Mouse (Mus musculus): ENCODE results near the gene Atat1. TPM values are rescaled to one million over a fixed set of nuclear protein-coding genes. Genes with fewer than 3 reads are reported as not detected.

Gene Atat1
- polyA plus RNA-seq, 1 experiment from 2014 or later, result 131 TPM

DNA sequence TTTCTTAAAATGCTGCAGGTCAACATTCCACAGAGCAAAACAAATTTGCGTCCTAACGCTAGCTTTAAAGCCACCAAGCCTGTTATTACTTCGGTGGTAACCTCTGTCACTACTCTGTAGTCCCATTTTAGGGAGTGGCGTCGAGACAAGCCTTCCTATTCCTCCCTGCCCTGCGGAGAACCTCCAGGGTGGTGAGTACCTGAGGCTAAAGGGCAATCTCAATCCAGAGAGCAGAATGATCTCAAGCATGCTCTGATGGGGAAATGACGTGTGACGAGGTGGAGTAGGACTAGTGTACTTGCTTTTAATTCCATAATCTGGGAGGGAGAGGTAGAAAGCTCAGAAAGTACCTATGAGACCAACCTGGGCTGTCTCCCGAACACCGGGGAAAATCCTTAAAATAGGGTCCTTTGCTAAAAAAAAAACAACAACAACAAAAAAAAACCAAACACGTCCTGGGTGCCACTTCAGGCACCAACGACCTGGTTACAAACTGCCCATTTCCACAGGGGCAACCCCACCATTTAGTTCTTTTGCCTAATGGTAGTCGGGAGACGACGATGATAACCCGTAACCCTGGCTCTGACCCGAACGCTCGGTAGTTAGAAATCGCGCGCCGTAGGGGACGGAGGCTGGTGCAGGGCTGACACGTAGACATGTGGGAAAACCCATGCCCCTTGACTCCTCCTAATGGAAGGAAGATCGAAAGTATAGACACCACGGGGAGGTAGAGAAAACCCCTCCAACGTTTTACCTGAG, 5.8 kb upstream of the Atat1 start:
- no peaks in the 10 kb centered on the region for H3K27me3 ChIP-seq (ENCODE audit: low read depth, poor library complexity, severe bottlenecking)
- peak overlapping the region; percentile 96 for H3K27ac ChIP-seq
- H3K9me3 ChIP-seq (replicated peaks), result no peaks in the 10 kb centered on the region
- no peak for DNase-seq (ENCODE audit: low spot score)
- H3K4me3 ChIP-seq, result peak overlapping the region; percentile 79
- 2% methylated on average over 28 of the region's 28 CpGs for WGBS
- peaks cover 59% of the 10 kb centered on the region for H3K36me3 ChIP-seq
- H3K4me1 ChIP-seq, result peaks cover 20% of the 10 kb centered on the region

DNA sequence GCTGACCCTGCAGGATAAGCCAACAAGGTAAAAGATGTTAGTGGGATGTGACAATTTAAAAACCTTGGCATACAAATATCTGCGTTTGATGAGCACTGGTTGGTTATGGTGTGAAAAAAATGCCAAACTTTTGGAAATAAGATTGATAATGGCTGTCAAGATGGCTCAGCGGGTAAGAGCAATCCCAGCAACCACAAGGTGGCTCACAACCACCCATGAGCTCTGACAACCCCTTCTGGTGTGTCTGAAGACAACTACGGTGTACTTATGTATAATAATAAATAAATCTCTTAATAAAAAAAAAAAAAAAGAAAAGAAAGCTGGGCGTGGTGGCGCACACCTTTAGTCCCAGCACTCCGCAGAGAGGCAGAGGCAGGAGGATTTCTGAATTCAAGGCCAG, 5.1 kb upstream of the Atat1 start:
- 87% methylated on average over 6 of the region's 6 CpGs for WGBS
- Histone ChIP-seq H3K27ac (no peak overlapping the region), H3K9me3 (replicated peaks) (no peaks in the 10 kb centered on the region), H3K4me1 (peaks cover 16% of the 10 kb centered on the region), H3K36me3 (peaks cover 54% of the 10 kb centered on the region), H3K27me3 (ENCODE audit: low read depth, poor library complexity, severe bottlenecking) (no peaks in the 10 kb centered on the region), H3K4me3 (peak overlapping the region; percentile 79)
- DNase-seq (ENCODE audit: low spot score), result no peak

DNA sequence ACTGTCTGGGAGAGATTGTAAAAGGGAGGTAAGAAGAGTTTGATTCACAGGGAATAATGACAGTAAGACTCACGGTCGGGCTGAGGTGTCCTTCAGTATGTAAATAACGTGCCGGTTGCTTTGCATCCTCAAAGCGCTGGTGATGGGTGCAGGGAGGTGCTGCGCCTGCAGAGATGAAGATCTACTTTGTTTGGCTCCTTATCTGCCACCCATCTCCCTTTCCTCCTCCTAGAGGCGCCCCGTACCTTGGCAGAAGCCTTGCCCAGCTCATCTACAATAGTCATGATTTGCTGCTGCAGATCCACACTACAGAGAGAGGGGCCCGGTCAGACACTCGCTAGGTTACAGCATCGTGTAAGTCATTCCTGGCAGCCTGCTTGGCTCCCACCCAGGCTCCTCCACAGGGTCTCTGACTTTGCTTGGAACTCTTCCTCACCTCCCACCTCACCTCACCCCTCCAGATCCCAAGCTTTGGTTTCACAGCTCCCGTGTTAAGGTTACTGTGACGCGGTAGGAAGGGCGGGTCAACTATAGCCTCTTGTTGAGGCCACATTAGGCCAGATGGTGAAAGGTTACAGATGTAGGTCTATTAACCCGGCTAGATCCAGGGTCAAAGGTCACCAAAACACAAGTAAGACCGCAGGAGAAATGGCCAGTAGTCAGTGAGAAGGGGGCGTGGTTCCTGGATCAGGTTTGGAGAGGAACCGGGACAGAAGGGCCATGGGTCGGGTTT, 523 bp downstream of the Atat1 start:
- H3K4me3 ChIP-seq, result peak overlapping the region; percentile 81
- peaks cover 16% of the 10 kb centered on the region for H3K4me1 ChIP-seq
- no peaks in the 10 kb centered on the region for H3K27me3 ChIP-seq (ENCODE audit: low read depth, poor library complexity, severe bottlenecking)
- peak overlapping the region; percentile 91 for H3K27ac ChIP-seq
- no peak for DNase-seq (ENCODE audit: low spot score)
- WGBS, result 29% methylated on average over 20 of the region's 20 CpGs
- no peaks in the 10 kb centered on the region for H3K9me3 ChIP-seq (replicated peaks)
- peaks cover 82% of the 10 kb centered on the region for H3K36me3 ChIP-seq

DNA sequence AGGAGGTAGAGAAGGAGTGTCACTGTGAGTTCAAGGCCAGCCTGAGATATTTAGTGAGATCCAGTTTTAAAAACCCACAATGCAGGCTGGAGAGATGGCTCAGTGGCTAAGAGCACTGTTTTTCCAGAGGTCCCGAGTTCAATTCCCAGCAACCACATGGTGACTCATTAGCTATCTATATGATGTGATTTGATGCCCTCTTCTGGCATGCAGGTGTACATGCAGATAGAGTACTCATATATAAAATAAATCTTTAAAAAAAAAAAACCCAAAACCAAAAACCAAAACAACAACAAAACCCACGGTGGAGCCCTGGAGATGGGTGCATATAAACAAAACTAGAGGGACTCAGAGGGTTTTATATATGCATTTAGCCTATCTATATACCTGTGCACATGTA, 2.3 kb downstream of the Atat1 start:
- Histone ChIP-seq H3K27me3 (ENCODE audit: low read depth, poor library complexity, severe bottlenecking) (no peaks in the 10 kb centered on the region), H3K27ac (no peak overlapping the region), H3K4me3 (no peak overlapping the region), H3K4me1 (peaks cover 16% of the 10 kb centered on the region), H3K36me3 (peaks cover 82% of the 10 kb centered on the region), H3K9me3 (replicated peaks) (no peaks in the 10 kb centered on the region)
- WGBS, result 83% methylated on average over 2 of the region's 2 CpGs
- DNase-seq (ENCODE audit: low spot score), result no peak

- H3K36me3 ChIP-seq, result peaks cover 83% of the 10 kb centered on the region
These were observed 4.3 kb downstream of the Atat1 start for GRCm38 (mm10) chr17:35905587-35905986.

GRCm38 (mm10) chr17:35903992-35904355, 5.9 kb downstream of the Atat1 start:
- WGBS, result 85% methylated on average over 4 of the region's 4 CpGs

More at GRCm38 (mm10) chr17:35905587-35905986, 4.3 kb downstream of the Atat1 start:
- no peaks in the 10 kb centered on the region for H3K9me3 ChIP-seq (replicated peaks)
- peaks cover 16% of the 10 kb centered on the region for H3K4me1 ChIP-seq
- no peak for DNase-seq (ENCODE audit: low spot score)
- no peaks in the 10 kb centered on the region for H3K27me3 ChIP-seq (ENCODE audit: low read depth, poor library complexity, severe bottlenecking)
- WGBS, result 98% methylated on average over 1 of the region's 1 CpGs
- no peak overlapping the region for H3K4me3 ChIP-seq
- H3K27ac ChIP-seq, result no peak overlapping the region

DNA sequence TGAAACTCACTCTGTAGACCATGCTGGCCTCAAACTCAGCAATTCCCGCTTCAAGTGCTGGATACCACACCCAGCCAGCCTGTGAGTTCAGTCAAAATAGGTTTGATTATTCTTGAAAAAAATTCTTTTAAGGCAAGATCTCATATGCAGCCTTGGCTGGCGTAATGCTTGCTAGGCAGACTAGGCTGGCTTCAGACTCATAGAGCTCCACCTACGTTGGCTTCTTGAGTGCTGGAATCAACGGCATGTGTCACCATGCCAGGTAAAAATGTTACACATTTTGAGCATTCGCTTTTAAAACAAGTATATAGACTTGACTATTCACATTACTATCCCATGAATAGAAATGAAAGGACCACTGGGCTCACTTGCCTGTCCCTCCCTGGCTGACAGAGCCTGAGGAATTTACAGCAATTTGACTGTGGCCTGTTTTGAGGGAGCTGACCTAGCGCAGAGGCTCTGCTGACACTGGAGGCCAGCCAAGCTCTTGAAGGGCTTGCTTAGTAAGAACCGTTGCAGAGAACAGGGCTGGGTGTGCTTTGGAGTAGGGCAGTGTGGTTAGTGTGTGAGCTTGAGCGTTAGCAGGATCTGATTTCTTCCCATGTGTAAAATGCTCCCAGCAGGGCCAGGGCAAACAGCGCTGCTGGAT, 6.4 kb downstream of the Atat1 start:
- no peak for DNase-seq (ENCODE audit: low spot score)
- peaks cover 97% of the 10 kb centered on the region for H3K36me3 ChIP-seq
- H3K9me3 ChIP-seq (replicated peaks), result no peaks in the 10 kb centered on the region
- peaks cover 2% of the 10 kb centered on the region for H3K4me1 ChIP-seq
- WGBS, result 94% methylated on average over 9 of the region's 9 CpGs
- no peaks in the 10 kb centered on the region for H3K27me3 ChIP-seq (ENCODE audit: low read depth, poor library complexity, severe bottlenecking)
- H3K4me3 ChIP-seq, result no peak overlapping the region
- no peak overlapping the region for H3K27ac ChIP-seq

More at GRCm38 (mm10) chr17:35903992-35904355, 5.9 kb downstream of the Atat1 start:
- Histone ChIP-seq H3K36me3 (peaks cover 98% of the 10 kb centered on the region), H3K27ac (no peak overlapping the region), H3K4me1 (peaks cover 7% of the 10 kb centered on the region), H3K27me3 (ENCODE audit: low read depth, poor library complexity, severe bottlenecking) (no peaks in the 10 kb centered on the region), H3K9me3 (replicated peaks) (no peaks in the 10 kb centered on the region), H3K4me3 (no peak overlapping the region)
- DNase-seq (ENCODE audit: low spot score), result no peak

- Histone ChIP-seq H3K9me3 (replicated peaks) (no peaks in the 10 kb centered on the region), H3K4me3 (no peak overlapping the region), H3K27me3 (ENCODE audit: low read depth, poor library complexity, severe bottlenecking) (no peaks in the 10 kb centered on the region), H3K36me3 (peaks cover 80% of the 10 kb centered on the region), H3K27ac (no peak overlapping the region), H3K4me1 (peaks cover 22% of the 10 kb centered on the region)
- 90% methylated on average over 3 of the region's 3 CpGs for WGBS
- no peak for DNase-seq (ENCODE audit: low spot score)
These were observed 9.2 kb downstream of the Atat1 start for GRCm38 (mm10) chr17:35900636-35901035.

DNA sequence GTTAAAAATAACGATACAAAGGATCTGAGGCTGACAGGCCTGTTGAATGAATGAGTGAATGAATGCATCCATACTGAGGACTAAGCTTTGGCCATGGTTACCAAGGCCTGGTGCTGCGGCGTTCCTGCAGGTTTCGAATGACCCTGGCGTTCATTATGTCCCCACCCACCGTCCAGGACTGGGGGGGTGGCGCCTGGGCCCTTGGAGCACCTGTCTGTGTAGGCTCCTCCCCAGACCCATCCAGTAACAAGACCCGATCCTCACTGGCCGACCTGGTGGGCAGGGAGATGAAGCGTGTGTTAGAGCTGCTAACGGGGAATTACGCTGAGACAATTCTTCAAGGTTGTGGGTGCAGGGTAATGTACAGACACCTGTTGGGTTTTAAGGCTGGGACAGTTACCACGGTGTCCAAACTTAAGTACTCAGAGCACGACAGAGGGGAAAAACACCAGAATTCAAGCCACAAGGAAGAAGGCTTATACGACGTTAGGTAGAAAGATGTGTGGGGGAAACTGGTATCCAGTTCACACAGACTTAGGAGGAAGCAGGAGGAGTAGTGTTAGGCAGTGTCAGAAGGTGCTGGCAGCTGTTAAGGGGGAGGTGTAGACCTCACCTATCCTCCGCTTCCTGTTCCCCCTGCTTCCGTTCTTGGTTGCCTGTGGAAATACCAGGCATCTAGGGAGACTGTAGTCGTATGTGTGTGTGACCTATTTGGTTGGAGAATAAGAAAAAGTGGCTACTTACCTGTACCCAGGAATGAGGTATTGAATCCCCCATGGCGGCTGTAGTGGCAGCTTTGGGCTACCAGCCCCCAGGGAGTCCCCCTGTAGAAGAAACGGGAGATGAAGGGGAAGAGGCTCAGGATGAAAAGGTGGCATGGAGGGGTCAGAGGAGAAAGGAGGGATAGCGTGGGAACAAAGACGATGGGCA, 12.0 kb downstream of the Atat1 start:
- peak; percentile 49 for DNase-seq (ENCODE audit: low spot score)
- Histone ChIP-seq H3K9me3 (replicated peaks) (no peaks in the 10 kb centered on the region), H3K27me3 (ENCODE audit: low read depth, poor library complexity, severe bottlenecking) (no peaks in the 10 kb centered on the region), H3K27ac (peak overlapping the region; percentile 96; the same call in 1 of the 2 replicates), H3K36me3 (peaks cover 78% of the 10 kb centered on the region), H3K4me1 (peaks cover 26% of the 10 kb centered on the region), H3K4me3 (peak overlapping the region; percentile 90)
- 41% methylated on average over 23 of the region's 23 CpGs for WGBS

GRCm38 (mm10) chr17:35896781-35897643, 12.9 kb downstream of the Atat1 start, which contains the start of gene 2310061I04Rik:
TSS of gene 2310061I04Rik (minus strand) at chr17:35897431.
- peak within 1 kb of the TSS; percentile 96 for H3K27ac ChIP-seq
- no peaks in the 10 kb centered on the region for H3K9me3 ChIP-seq (replicated peaks)
- no peaks in the 10 kb centered on the region for H3K27me3 ChIP-seq (ENCODE audit: low read depth, poor library complexity, severe bottlenecking)
- peak; percentile 94 for DNase-seq (ENCODE audit: low spot score)
- WGBS, result under 1% methylated on average over 82 of the region's 86 CpGs
- peaks cover 78% of the 10 kb centered on the region for H3K36me3 ChIP-seq
- H3K4me3 ChIP-seq, result peak within 1 kb of the TSS; percentile 90
- peaks cover 26% of the 10 kb centered on the region for H3K4me1 ChIP-seq

GRCm38 (mm10) chr17:35887725-35888124, 22.1 kb downstream of the Atat1 start:
- no peak overlapping the region for H3K4me3 ChIP-seq
- no peak for DNase-seq (ENCODE audit: low spot score)

More at GRCm38 (mm10) chr17:35887725-35888124, 22.1 kb downstream of the Atat1 start:
- H3K27me3 ChIP-seq (ENCODE audit: low read depth, poor library complexity, severe bottlenecking), result no peaks in the 10 kb centered on the region
- H3K27ac ChIP-seq, result no peak overlapping the region
- 89% methylated on average over 10 of the region's 17 CpGs for WGBS
- no peaks in the 10 kb centered on the region for H3K4me1 ChIP-seq
- no peaks in the 10 kb centered on the region for H3K9me3 ChIP-seq (replicated peaks)
- H3K36me3 ChIP-seq, result peaks cover 100% of the 10 kb centered on the region
